Mouse (Mus musculus): ENCODE data around the gene Cnbd2. TPM values are rescaled to one million over a fixed set of nuclear protein-coding genes. Genes with fewer than 3 reads are reported as not detected.
A peak's percentile ranks its signal among the peaks of the same experiment; 100 is the strongest.

Gene Cnbd2
- polyA plus RNA-seq, 1 experiment from 2014 or later = 3.4 TPM

DNA sequence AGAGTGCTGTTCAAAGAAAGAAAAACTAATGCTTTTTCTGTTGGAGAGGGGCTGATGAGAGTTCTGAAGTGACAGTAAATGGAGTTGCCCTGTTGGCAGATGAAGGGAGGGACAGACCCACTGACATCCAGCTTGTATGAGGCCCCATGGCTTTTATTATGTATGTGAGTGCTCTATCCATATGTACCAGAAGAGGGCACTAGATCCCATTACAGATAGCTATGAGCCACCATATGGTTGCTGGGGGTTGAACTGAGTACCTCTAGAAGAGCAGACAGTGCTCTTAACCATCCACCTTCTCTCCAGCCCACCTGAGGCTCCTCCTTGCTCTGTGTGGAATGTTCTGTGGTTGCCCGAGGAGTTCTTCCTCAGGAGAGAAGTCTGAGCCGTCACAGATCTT lies 6.3 kb upstream of the Cnbd2 start:
- Histone ChIP-seq H3K4me2 (replicated peaks; ENCODE audit: low read depth, low read length) (no peak overlapping the region), H3K27ac (ENCODE audit: low read length) (no peak overlapping the region), H3K9ac (replicated peaks; ENCODE audit: low read depth, low read length) (no peak overlapping the region), H3K4me3 (ENCODE audit: low read depth, low read length) (no peak overlapping the region), H3K4me1 (ENCODE audit: control insufficient read depth, insufficient read depth, low read length) (no peaks in the 10 kb centered on the region), H3K9me3 (ENCODE audit: control insufficient read depth, low read depth, low read length) (no peaks in the 10 kb centered on the region), H3K27me3 (ENCODE audit: control insufficient read depth, insufficient read depth, low read length) (no peaks in the 10 kb centered on the region), H3K36me3 (ENCODE audit: control insufficient read depth, insufficient read depth, low read length) (peaks cover 31% of the 10 kb centered on the region)
- WGBS = 81% methylated on average over 2 of the region's 2 CpGs
- ATAC-seq (ENCODE audit: insufficient number of reproducible peaks, insufficient read depth, low FRiP score, low read depth) = no peak

DNA sequence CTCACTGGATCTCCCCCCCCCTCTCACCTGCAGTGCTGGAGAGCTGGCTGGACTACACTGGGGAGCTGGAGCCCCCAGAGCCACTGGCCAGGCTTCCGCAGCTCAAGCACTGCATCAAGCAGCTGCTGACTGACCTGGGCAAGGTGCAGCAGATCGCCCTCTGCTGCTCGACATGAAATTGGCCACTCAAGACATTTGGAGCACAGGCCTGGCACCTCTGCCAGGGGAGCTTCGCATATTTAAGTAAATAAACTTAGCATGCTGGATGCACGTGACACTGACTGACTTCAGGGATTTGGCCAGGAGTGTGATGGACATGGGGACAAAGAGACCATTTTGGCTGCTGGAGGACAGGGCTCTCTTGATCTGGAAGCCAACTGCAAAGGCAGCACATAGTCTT lies 4.8 kb upstream of the Cnbd2 start:
- 62% methylated on average over 5 of the region's 5 CpGs for WGBS
- H3K36me3 ChIP-seq (ENCODE audit: control insufficient read depth, insufficient read depth, low read length) = peaks cover 20% of the 10 kb centered on the region

DNA sequence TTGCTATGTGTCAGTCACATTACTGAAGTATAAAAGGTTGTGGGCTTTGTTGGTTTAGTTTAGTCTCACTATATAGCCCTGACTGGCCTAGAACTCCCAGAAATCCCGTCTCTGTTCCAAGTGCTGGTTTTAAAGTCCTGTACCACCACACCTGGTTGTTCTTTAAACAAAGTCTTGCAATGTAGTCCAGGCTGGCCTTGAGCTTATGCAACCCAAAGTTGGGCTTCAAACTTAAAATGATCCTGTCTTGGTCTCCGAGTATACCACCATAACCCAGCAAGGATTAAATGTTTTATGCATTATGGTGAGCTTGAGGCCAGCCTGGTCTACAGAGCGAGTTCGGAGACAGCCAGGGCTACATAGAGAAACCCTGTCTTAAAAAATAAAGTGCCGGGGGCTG lies 2.2 kb upstream of the Cnbd2 start:
- Histone ChIP-seq H3K9ac (replicated peaks; ENCODE audit: low read depth, low read length) (no peak overlapping the region), H3K27ac (ENCODE audit: low read length) (no peak overlapping the region), H3K9me3 (ENCODE audit: control insufficient read depth, low read depth, low read length) (no peaks in the 10 kb centered on the region; the same call in 1 of the 2 replicates), H3K4me2 (replicated peaks; ENCODE audit: low read depth, low read length) (no peak overlapping the region), H3K27me3 (ENCODE audit: control insufficient read depth, insufficient read depth, low read length) (no peaks in the 10 kb centered on the region), H3K4me1 (ENCODE audit: control insufficient read depth, insufficient read depth, low read length) (no peaks in the 10 kb centered on the region), H3K4me3 (ENCODE audit: low read depth, low read length) (no peak overlapping the region), H3K36me3 (ENCODE audit: control insufficient read depth, insufficient read depth, low read length) (peaks cover under 1% of the 10 kb centered on the region)
- ATAC-seq (ENCODE audit: insufficient number of reproducible peaks, insufficient read depth, low FRiP score, low read depth) = no peak
- WGBS = 95% methylated on average over 5 of the region's 5 CpGs

More for the DNA sequence above, 4.8 kb upstream of the Cnbd2 start:
- ATAC-seq (ENCODE audit: insufficient number of reproducible peaks, insufficient read depth, low FRiP score, low read depth) = no peak
- no peak overlapping the region for H3K27ac ChIP-seq (ENCODE audit: low read length)
- H3K4me3 ChIP-seq (ENCODE audit: low read depth, low read length) = no peak overlapping the region
- no peak overlapping the region for H3K4me2 ChIP-seq (replicated peaks; ENCODE audit: low read depth, low read length)
- H3K4me1 ChIP-seq (ENCODE audit: control insufficient read depth, insufficient read depth, low read length) = no peaks in the 10 kb centered on the region
- H3K27me3 ChIP-seq (ENCODE audit: control insufficient read depth, insufficient read depth, low read length) = no peaks in the 10 kb centered on the region
- H3K9me3 ChIP-seq (ENCODE audit: control insufficient read depth, low read depth, low read length) = no peaks in the 10 kb centered on the region
- no peak overlapping the region for H3K9ac ChIP-seq (replicated peaks; ENCODE audit: low read depth, low read length)

DNA sequence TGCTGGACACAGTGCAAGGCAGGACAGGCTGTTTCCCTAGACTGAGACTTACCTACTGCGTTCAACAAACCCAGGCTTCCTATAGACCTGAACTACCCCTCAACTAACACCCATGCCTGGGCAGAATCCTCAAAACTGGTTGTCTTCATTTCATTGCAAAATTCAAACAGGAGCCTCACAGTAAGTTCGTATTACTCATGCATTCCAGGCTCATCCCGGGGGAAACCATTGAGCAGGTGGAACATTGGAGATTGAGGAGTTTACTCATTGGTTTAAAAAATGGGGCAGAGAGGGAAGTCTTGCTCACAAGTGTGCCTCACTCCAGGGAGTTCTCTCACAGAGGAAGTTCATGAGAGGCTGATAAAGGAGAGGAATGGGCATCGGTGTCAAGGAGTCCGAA lies 1.6 kb upstream of the Cnbd2 start:
- WGBS = 95% methylated on average over 5 of the region's 5 CpGs
- Histone ChIP-seq H3K4me2 (replicated peaks; ENCODE audit: low read depth, low read length) (no peak overlapping the region), H3K9me3 (ENCODE audit: control insufficient read depth, low read depth, low read length) (no peaks in the 10 kb centered on the region; the same call in 1 of the 2 replicates), H3K9ac (replicated peaks; ENCODE audit: low read depth, low read length) (no peak overlapping the region), H3K36me3 (ENCODE audit: control insufficient read depth, insufficient read depth, low read length) (no peaks in the 10 kb centered on the region; the same call in 1 of the 2 replicates), H3K4me1 (ENCODE audit: control insufficient read depth, insufficient read depth, low read length) (no peaks in the 10 kb centered on the region), H3K27ac (ENCODE audit: low read length) (no peak overlapping the region), H3K4me3 (ENCODE audit: low read depth, low read length) (no peak overlapping the region), H3K27me3 (ENCODE audit: control insufficient read depth, insufficient read depth, low read length) (no peaks in the 10 kb centered on the region)
- no peak for ATAC-seq (ENCODE audit: insufficient number of reproducible peaks, insufficient read depth, low FRiP score, low read depth)

DNA sequence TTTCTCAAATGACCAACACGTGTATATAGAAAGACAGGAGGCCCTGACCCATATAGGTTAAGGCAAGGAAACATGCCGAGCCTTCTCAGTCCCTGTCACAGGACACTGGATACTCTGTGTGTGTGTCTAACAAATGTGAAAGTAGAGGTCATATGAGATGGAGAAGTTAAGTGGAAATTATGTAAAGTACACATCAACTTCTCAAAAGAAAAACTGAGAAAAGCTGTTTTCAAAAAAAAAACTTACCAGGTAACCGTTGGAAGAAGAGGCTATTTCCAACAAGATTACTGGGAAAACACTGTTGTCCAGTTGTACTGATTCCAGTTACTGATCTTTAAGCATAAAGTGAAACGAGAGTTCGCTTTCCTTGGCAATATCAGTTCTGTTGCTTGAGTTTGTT lies 1.2 kb upstream of the Cnbd2 start:
- Histone ChIP-seq H3K9me3 (ENCODE audit: control insufficient read depth, low read depth, low read length) (no peaks in the 10 kb centered on the region; the same call in 1 of the 2 replicates), H3K9ac (replicated peaks; ENCODE audit: low read depth, low read length) (no peak overlapping the region), H3K4me1 (ENCODE audit: control insufficient read depth, insufficient read depth, low read length) (no peaks in the 10 kb centered on the region), H3K4me2 (replicated peaks; ENCODE audit: low read depth, low read length) (peak overlapping the region; percentile 75; the same call in 1 of the 2 replicates), H3K36me3 (ENCODE audit: control insufficient read depth, insufficient read depth, low read length) (no peaks in the 10 kb centered on the region; the same call in 1 of the 2 replicates), H3K4me3 (ENCODE audit: low read depth, low read length) (no peak overlapping the region), H3K27ac (ENCODE audit: low read length) (no peak overlapping the region), H3K27me3 (ENCODE audit: control insufficient read depth, insufficient read depth, low read length) (no peaks in the 10 kb centered on the region)
- ATAC-seq (ENCODE audit: insufficient number of reproducible peaks, insufficient read depth, low FRiP score, low read depth) = no peak
- WGBS = 93% methylated on average over 5 of the region's 5 CpGs

DNA sequence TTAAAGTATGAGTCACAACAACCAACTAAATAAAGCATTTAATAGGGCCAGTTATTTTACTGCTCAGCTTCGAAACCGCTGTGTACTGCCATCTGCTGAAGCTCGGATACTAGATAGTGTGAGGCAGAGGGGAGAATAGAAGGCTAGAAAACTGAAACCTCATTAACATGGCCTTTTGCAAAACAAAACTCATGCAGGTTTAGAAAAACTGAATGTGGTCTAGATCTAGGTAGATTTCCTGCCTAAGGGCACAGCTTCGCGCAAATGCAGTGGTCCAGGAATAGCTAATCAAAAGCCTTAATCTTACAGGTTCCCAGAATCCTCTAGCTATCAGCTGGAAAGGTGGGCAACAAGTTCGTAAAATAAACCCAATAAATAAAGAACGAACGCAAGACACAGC lies 658 bp upstream of the Cnbd2 start:
- ATAC-seq (ENCODE audit: insufficient number of reproducible peaks, insufficient read depth, low FRiP score, low read depth) = no peak
- Histone ChIP-seq H3K9me3 (ENCODE audit: control insufficient read depth, low read depth, low read length) (no peaks in the 10 kb centered on the region; the same call in 1 of the 2 replicates), H3K4me1 (ENCODE audit: control insufficient read depth, insufficient read depth, low read length) (no peaks in the 10 kb centered on the region), H3K4me3 (ENCODE audit: low read depth, low read length) (peak overlapping the region; percentile 69), H3K36me3 (ENCODE audit: control insufficient read depth, insufficient read depth, low read length) (no peaks in the 10 kb centered on the region; the same call in 1 of the 2 replicates), H3K27ac (ENCODE audit: low read length) (peak overlapping the region; percentile 34; the same call in 1 of the 2 replicates), H3K27me3 (ENCODE audit: control insufficient read depth, insufficient read depth, low read length) (no peaks in the 10 kb centered on the region), H3K4me2 (replicated peaks; ENCODE audit: low read depth, low read length) (peak overlapping the region; percentile 75), H3K9ac (replicated peaks; ENCODE audit: low read depth, low read length) (peak overlapping the region; percentile 86)
- WGBS = 24% methylated on average over 8 of the region's 8 CpGs

DNA sequence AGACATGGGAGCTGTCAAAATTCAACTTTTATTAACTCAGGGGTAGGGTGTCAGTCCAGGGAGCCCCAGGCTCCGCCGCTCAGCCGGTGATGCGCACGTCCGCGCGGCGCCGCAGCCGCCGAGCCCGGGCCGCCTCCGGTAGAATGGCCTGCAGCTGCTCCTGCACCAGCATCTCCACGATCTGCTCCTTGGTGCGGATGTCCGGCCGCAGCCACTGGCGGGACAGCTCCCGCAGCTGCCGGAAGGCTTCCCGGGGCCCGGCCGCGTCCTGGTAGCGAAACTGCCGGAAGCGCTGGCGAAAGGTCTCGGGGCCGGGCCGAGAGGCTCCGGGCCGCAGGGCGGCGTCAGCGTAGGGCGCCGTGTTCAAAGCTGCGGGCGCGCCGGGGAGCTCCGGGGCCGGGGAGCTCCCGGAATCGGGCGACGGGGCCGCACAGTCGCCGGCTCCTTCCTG lies 233 bp upstream of the Cnbd2 start:
- Histone ChIP-seq H3K36me3 (ENCODE audit: control insufficient read depth, insufficient read depth, low read length) (no peaks in the 10 kb centered on the region; the same call in 1 of the 2 replicates), H3K4me2 (replicated peaks; ENCODE audit: low read depth, low read length) (peak overlapping the region; percentile 75), H3K4me3 (ENCODE audit: low read depth, low read length) (peak overlapping the region; percentile 69), H3K9me3 (ENCODE audit: control insufficient read depth, low read depth, low read length) (no peaks in the 10 kb centered on the region; the same call in 1 of the 2 replicates), H3K27ac (ENCODE audit: low read length) (peak overlapping the region; percentile 91), H3K9ac (replicated peaks; ENCODE audit: low read depth, low read length) (peak overlapping the region; percentile 86), H3K27me3 (ENCODE audit: control insufficient read depth, insufficient read depth, low read length) (no peaks in the 10 kb centered on the region), H3K4me1 (ENCODE audit: control insufficient read depth, insufficient read depth, low read length) (no peaks in the 10 kb centered on the region)
- WGBS = under 1% methylated on average over 53 of the region's 53 CpGs
- ATAC-seq (ENCODE audit: insufficient number of reproducible peaks, insufficient read depth, low FRiP score, low read depth) = peak; percentile 50; the same call in 1 of the 2 replicates

DNA sequence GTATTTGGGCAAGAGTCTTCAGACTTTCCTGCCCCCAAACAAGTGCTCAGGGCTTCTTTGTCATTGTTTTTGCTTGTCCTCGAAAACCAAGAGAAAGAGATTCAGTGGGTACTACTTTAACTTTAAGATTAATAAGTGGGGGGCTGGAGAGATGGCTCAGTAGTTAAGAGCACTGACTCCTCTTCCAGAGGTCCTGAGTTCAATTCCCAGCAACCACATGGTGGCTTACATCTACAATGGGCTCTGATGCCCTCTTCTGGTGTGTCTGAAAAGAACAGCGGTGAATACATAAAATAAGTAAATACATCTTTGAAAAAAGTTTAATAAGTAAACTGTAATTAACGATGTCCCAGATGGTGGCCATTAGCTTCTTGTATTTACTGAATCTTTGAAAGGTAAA lies 1.1 kb downstream of the Cnbd2 start:
- Histone ChIP-seq H3K27ac (ENCODE audit: low read length) (peak overlapping the region; percentile 91; the same call in 1 of the 2 replicates), H3K27me3 (ENCODE audit: control insufficient read depth, insufficient read depth, low read length) (no peaks in the 10 kb centered on the region), H3K4me1 (ENCODE audit: control insufficient read depth, insufficient read depth, low read length) (no peaks in the 10 kb centered on the region), H3K4me3 (ENCODE audit: low read depth, low read length) (peak overlapping the region; percentile 69), H3K9me3 (ENCODE audit: control insufficient read depth, low read depth, low read length) (no peaks in the 10 kb centered on the region; the same call in 1 of the 2 replicates), H3K9ac (replicated peaks; ENCODE audit: low read depth, low read length) (no peak overlapping the region), H3K4me2 (replicated peaks; ENCODE audit: low read depth, low read length) (peak overlapping the region; percentile 75), H3K36me3 (ENCODE audit: control insufficient read depth, insufficient read depth, low read length) (no peaks in the 10 kb centered on the region; the same call in 1 of the 2 replicates)
- 56% methylated on average over 3 of the region's 3 CpGs for WGBS
- ATAC-seq (ENCODE audit: insufficient number of reproducible peaks, insufficient read depth, low FRiP score, low read depth) = no peak

DNA sequence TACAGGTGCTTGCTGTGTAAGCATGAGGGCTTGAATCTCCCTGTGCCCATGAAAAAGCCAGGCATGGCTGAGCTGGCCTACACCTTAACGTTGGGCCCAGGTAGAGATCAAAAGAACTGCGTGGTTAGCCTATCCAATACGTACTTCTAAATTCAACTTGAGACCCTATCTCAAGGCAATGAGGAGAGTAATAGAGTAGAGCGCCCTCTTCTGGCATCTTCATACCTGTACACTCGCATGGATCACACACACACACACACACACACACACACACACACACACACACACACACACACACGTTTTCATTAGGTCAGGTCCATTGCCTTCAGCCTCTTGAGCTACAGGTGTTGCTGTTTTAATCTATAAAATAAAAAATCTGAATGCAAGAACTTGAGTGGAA lies 2.7 kb downstream of the Cnbd2 start:
- ATAC-seq (ENCODE audit: insufficient number of reproducible peaks, insufficient read depth, low FRiP score, low read depth) = no peak
- 89% methylated on average over 6 of the region's 6 CpGs for WGBS
- H3K9ac ChIP-seq (replicated peaks; ENCODE audit: low read depth, low read length) = no peak overlapping the region
- no peak overlapping the region for H3K27ac ChIP-seq (ENCODE audit: low read length)
- no peak overlapping the region for H3K4me2 ChIP-seq (replicated peaks; ENCODE audit: low read depth, low read length)
- no peaks in the 10 kb centered on the region; the same call in 1 of the 2 replicates for H3K9me3 ChIP-seq (ENCODE audit: control insufficient read depth, low read depth, low read length)
- H3K4me1 ChIP-seq (ENCODE audit: control insufficient read depth, insufficient read depth, low read length) = no peaks in the 10 kb centered on the region
- H3K36me3 ChIP-seq (ENCODE audit: control insufficient read depth, insufficient read depth, low read length) = no peaks in the 10 kb centered on the region
- no peaks in the 10 kb centered on the region for H3K27me3 ChIP-seq (ENCODE audit: control insufficient read depth, insufficient read depth, low read length)
- no peak overlapping the region for H3K4me3 ChIP-seq (ENCODE audit: low read depth, low read length)

Measured in stomach, embryonic 14.5 days (tissue).